Mouse (Mus musculus) mature B cell (primary cell): ENCODE data around the gene Cfl2.

Experiments used
- in situ Hi-C: fragments of 300-500 bp; cut with MboI; formaldehyde crosslinking; loops from 2 replicates; pipeline ENCODE4 v1.14.3; 2019

Gene Cfl2

GRCm38 (mm10) chr12:54830574-54830973 is 32.1 kb downstream of the Cfl2 start:
- in situ Hi-C loops: no loop called here

DNA sequence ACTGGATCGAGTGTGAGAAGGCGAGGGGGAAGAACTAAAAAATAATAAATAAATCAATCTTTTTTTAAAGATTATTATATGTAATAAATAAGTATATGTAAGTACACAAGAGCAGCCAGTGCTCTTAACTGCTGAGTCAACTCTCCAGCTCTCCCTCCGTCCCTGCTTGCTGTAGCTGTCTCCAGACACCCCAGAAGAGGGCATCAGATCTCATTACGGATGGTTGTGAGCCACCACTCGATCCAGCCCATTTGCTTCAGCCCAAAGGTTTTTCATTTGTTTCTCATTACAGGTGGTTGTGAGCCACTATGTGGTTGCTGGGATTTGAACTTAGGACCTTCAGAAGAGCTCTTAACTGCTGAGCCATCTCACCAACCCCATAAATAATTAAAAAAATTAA is 32.8 kb downstream of the Cfl2 start:
- in situ Hi-C loops: no loop called here

- in situ Hi-C loops: no loop called here
Observed at GRCm38 (mm10) chr12:54828043-54828442, 34.6 kb downstream of the Cfl2 start.

DNA sequence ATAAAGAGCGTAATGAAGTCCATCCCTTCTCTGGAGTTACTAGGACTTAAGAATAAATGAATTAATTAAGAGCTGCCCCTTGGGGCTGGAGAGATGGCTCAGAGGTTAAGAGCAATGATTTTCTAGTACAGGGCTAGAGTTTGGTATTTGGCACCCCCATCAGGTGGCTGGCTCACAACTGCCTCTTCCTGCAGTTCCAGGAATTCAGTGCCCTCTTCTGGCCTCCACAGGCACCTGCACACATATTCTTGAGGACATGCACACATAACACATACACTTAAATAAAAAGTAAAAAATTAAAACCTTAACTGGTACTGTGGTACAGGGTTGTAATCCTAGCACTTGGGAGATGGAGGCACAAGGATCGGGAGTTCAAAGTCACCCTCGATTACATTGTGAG is 37.5 kb downstream of the Cfl2 start:
- in situ Hi-C loops: no loop called here

DNA sequence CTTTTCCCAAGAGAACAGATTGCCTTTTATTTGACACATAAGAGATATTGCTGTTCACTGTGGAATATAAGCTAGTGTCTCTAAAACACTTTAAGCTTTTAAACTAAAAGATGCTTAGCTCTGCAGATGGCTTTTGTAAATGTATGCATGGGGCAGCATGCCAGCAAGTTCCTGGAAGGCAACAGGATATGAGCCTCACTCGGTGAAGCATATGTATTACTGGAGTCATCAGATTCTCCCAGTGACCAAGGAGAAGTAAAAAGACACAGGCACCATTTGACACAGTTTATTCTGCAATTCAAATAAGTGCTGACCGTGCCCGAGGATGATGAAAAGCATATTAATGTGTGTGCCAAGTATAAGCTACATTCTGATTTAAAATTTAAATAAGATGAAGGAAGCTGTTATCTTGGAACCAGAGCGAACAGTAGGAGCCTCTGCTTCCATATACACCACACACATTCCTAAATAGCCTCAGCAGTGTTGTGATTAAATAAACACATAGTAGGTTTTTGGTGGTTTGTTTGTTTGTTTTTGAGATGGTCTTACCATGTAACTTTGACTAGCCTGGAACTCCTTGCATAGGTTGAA is 39.7 kb downstream of the Cfl2 start:
- in situ Hi-C loops: no loop called here

GRCm38 (mm10) chr12:54820684-54821161 is 42.0 kb downstream of the Cfl2 start:
- in situ Hi-C loops: no loop called here

DNA sequence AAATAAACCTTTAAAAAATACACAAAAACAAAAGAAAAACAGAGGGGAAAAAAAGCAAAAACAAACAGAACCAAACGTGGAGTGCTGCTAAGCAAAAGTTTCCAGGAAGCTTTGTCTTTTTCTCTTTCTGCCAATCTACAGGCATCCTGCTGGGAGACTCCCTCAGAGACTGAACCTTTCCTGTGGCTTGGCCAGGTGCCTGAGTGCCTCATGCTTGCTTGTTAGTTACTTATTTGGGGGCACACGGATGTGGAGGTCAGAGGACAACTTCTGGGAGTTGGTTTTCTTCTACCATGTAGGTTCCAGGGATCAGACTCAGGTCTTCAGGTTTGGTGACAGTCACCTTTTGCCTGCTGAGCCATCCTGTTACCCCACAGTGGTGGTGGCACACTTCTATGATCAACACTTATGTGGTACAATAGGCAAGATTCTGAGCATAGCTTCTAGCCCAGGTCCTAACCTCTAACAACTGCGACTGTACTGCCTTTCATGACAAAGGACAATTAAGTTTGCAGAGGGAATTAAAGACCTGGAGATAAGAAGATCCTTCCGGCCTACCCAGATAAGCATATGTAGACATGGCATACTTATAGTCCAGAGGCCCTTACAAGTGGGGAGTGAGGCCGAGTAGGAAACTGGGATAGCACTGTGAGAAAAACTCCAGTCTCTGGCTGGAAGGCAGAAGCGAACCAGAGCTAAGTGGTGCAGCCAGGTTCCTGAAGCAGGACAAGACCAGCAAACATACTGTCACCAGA is 43.3 kb downstream of the Cfl2 start:
- in situ Hi-C loops: no loop called here

DNA sequence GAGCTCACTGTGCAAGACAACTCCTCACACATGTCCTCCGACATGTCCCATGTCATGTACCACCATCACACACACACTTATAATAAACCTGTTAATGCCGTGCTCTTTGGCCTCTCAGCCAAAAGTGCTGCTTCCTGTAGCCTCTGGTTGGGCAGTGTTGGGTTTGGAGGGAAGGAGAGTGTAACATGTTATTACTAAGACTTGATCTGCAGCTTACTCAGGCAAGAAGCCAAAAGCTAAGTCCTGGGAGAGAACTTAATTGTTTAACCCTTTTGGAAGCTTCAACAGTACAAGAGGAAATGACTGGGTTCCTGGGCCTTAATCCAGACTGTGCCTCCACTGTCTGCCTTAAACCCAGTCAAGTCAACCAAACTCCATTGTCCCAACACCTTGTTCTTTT is 52.5 kb downstream of the Cfl2 start:
- in situ Hi-C loops: no loop called here
